Mouse (Mus musculus) small intestine, adult 2 months (tissue): ENCODE data around the gene Mesd.

Experiments used
- CTCF ChIP-seq: fragments of 200-500 bp; IDR thresholded peaks from 2 replicates; pipeline ENCODE4 v1.5.1; 2012; ENCODE audit warnings: low read depth, mild to moderate bottlenecking, control low read depth, inconsistent platforms, low read length, moderate library complexity, mixed read lengths; ENCODE audit not compliant: insufficient replicate concordance, insufficient read length; ENCODE audit errors: extremely low read depth
- POLR2A ChIP-seq: fragments of 200-500 bp; IDR thresholded peaks from 2 replicates; pipeline ENCODE4 v1.6.1; 2012; ENCODE audit warnings: low read depth, mild to moderate bottlenecking, control low read depth, inconsistent platforms, low read length, moderate library complexity

- no peak for TF ChIP-seq POLR2A
- TF ChIP-seq CTCF: no peak
These were observed 57.4 kb downstream of the Mesd start for GRCm38 (mm10) chr7:83941701-83942101.
